Mouse (Mus musculus) heart, embryonic 12.5 days (tissue): ENCODE measurements around the gene Cemip2. TPM values are rescaled to one million over a fixed set of nuclear protein-coding genes. Genes with fewer than 3 reads are reported as not detected.

Experiments used
- ATAC-seq: fragments of 200-750 bp; cut with Nextera tagmentation; 2 replicates; pipeline ENCODE4 v1.8.0; 2017; ENCODE audit warnings: moderate TSS enrichment, moderate library complexity; ENCODE audit not compliant: insufficient number of reproducible peaks, low FRiP score
- H3K27ac ChIP-seq: fragments of 300-500 bp; sonication (generic); 2 replicates; pipeline ENCODE4 v1.5.1; 2016; ENCODE audit warnings: mild to moderate bottlenecking, moderate library complexity; ENCODE audit not compliant: poor library complexity, severe bottlenecking
- H3K27me3 ChIP-seq: fragments of 300-500 bp; sonication (generic); replicated peaks from 2 replicates; pipeline ENCODE4 v1.6.1; 2016; ENCODE audit warnings: mild to moderate bottlenecking, moderate library complexity
- H3K36me3 ChIP-seq: fragments of 300-500 bp; sonication (generic); 2 replicates; pipeline ENCODE4 v1.6.1; 2016; ENCODE audit warnings: mild to moderate bottlenecking, moderate library complexity
- H3K4me1 ChIP-seq: fragments of 300-500 bp; sonication (generic); replicated peaks from 2 replicates; pipeline ENCODE4 v1.6.1; 2016; ENCODE audit warnings: mild to moderate bottlenecking
- H3K4me2 ChIP-seq: fragments of 300-500 bp; sonication (generic); 2 replicates; pipeline ENCODE4 v1.6.1; 2016; ENCODE audit warnings: mild to moderate bottlenecking, moderate library complexity
- H3K4me3 ChIP-seq: fragments of 300-500 bp; sonication (generic); 2 replicates; pipeline ENCODE4 v1.5.1; 2016; ENCODE audit warnings: mild to moderate bottlenecking
- H3K9ac ChIP-seq: fragments of 300-500 bp; sonication (generic); 2 replicates; pipeline ENCODE4 v1.6.1; 2016; ENCODE audit warnings: mild to moderate bottlenecking, moderate library complexity
- H3K9me3 ChIP-seq: fragments of 300-500 bp; sonication (generic); replicated peaks from 2 replicates; pipeline ENCODE4 v1.6.1; 2016; ENCODE audit warnings: mild to moderate bottlenecking, moderate library complexity
- WGBS: fragments of 180-500 bp; shearing (Covaris S2); methylation state at CpG from one replicate; pipeline ENCODE4 v1.1.7; 2016; 5-methylcytosine and 5-hydroxymethylcytosine counted together
- polyA plus RNA-seq: library from polyadenylated mRNA; unstranded; fragments of >200 nt; fragmentation: Nextera tagmentation; extraction: Ambion mirVana; gene quantifications from 2 replicates; pipeline ENCODE4 v1.2.1, GENCODE M21; 2016

Gene Cemip2
- polyA plus RNA-seq, 1 experiment from 2014 or later: 116 TPM

GRCm38 (mm10) chr19:21750154-21750553, 28.0 kb upstream of the Cemip2 start:
- H3K4me2 ChIP-seq: no peak overlapping the region
- H3K27ac ChIP-seq: no peak overlapping the region
- H3K27me3 ChIP-seq: no peaks in the 10 kb centered on the region
- ATAC-seq: no peak
- no peaks in the 10 kb centered on the region for H3K4me1 ChIP-seq
- H3K4me3 ChIP-seq: no peak overlapping the region
- H3K36me3 ChIP-seq: no peaks in the 10 kb centered on the region
- WGBS: 38% methylated on average over 2 of the region's 2 CpGs
- H3K9ac ChIP-seq: no peak overlapping the region
- H3K9me3 ChIP-seq: no peaks in the 10 kb centered on the region

GRCm38 (mm10) chr19:21761676-21762075, 16.5 kb upstream of the Cemip2 start:
- Histone ChIP-seq H3K4me1 (peaks cover 21% of the 10 kb centered on the region), H3K4me3 (no peak overlapping the region), H3K27me3 (no peaks in the 10 kb centered on the region), H3K36me3 (no peaks in the 10 kb centered on the region), H3K27ac (no peak overlapping the region), H3K9me3 (no peaks in the 10 kb centered on the region), H3K9ac (no peak overlapping the region), H3K4me2 (no peak overlapping the region)
- ATAC-seq: no peak

GRCm38 (mm10) chr19:21764013-21764412, 14.1 kb upstream of the Cemip2 start:
- no peaks in the 10 kb centered on the region for H3K36me3 ChIP-seq
- H3K4me2 ChIP-seq: no peak overlapping the region
- no peak for ATAC-seq
- H3K4me3 ChIP-seq: no peak overlapping the region
- H3K27me3 ChIP-seq: no peaks in the 10 kb centered on the region
- WGBS: 77% methylated on average over 2 of the region's 2 CpGs
- H3K9ac ChIP-seq: no peak overlapping the region
- no peak overlapping the region for H3K27ac ChIP-seq
- H3K9me3 ChIP-seq: no peaks in the 10 kb centered on the region
- peaks cover 28% of the 10 kb centered on the region for H3K4me1 ChIP-seq

GRCm38 (mm10) chr19:21764738-21765137, 13.4 kb upstream of the Cemip2 start:
- Histone ChIP-seq H3K9me3 (no peaks in the 10 kb centered on the region), H3K4me1 (peaks cover 28% of the 10 kb centered on the region), H3K27ac (no peak overlapping the region), H3K4me2 (0 out of 2 replicates have a peak overlapping the region, but pooled peaks have one; percentile 9), H3K36me3 (no peaks in the 10 kb centered on the region), H3K9ac (no peak overlapping the region), H3K27me3 (no peaks in the 10 kb centered on the region), H3K4me3 (no peak overlapping the region)
- 39% methylated on average over 3 of the region's 3 CpGs for WGBS
- ATAC-seq: no peak

- ATAC-seq: peak; percentile 18; the same call in 1 of the 2 replicates
- H3K36me3 ChIP-seq: no peaks in the 10 kb centered on the region
- 67% methylated on average over 9 of the region's 9 CpGs for WGBS
Observed at GRCm38 (mm10) chr19:21767500-21768045, 10.6 kb upstream of the Cemip2 start.

GRCm38 (mm10) chr19:21769796-21770195, 8.3 kb upstream of the Cemip2 start:
- H3K27me3 ChIP-seq: no peaks in the 10 kb centered on the region
- H3K4me1 ChIP-seq: peaks cover 22% of the 10 kb centered on the region
- no peak overlapping the region for H3K27ac ChIP-seq
- H3K4me2 ChIP-seq: no peak overlapping the region
- 67% methylated on average over 3 of the region's 3 CpGs for WGBS
- H3K9ac ChIP-seq: no peak overlapping the region
- H3K4me3 ChIP-seq: no peak overlapping the region
- no peaks in the 10 kb centered on the region for H3K9me3 ChIP-seq
- no peak for ATAC-seq
- no peaks in the 10 kb centered on the region for H3K36me3 ChIP-seq

More at GRCm38 (mm10) chr19:21767500-21768045, 10.6 kb upstream of the Cemip2 start:
- no peak overlapping the region for H3K4me3 ChIP-seq
- H3K4me1 ChIP-seq: peaks cover 19% of the 10 kb centered on the region
- H3K27ac ChIP-seq: no peak overlapping the region
- no peak overlapping the region for H3K4me2 ChIP-seq
- no peaks in the 10 kb centered on the region for H3K9me3 ChIP-seq
- no peaks in the 10 kb centered on the region for H3K27me3 ChIP-seq
- no peak overlapping the region for H3K9ac ChIP-seq

GRCm38 (mm10) chr19:21771586-21771985, 6.6 kb upstream of the Cemip2 start:
- no peak overlapping the region for H3K9ac ChIP-seq
- no peak for ATAC-seq
- H3K4me2 ChIP-seq: no peak overlapping the region
- WGBS: 84% methylated on average over 1 of the region's 1 CpGs
- H3K4me3 ChIP-seq: no peak overlapping the region
- peaks cover 23% of the 10 kb centered on the region for H3K4me1 ChIP-seq
- H3K9me3 ChIP-seq: no peaks in the 10 kb centered on the region
- no peak overlapping the region for H3K27ac ChIP-seq
- H3K27me3 ChIP-seq: no peaks in the 10 kb centered on the region
- H3K36me3 ChIP-seq: no peaks in the 10 kb centered on the region

- no peak for ATAC-seq
- H3K9me3 ChIP-seq: no peaks in the 10 kb centered on the region
- no peaks in the 10 kb centered on the region for H3K27me3 ChIP-seq
- H3K27ac ChIP-seq: peak overlapping the region; percentile 29; the same call in 1 of the 2 replicates
- H3K4me3 ChIP-seq: no peak overlapping the region
- peaks cover 26% of the 10 kb centered on the region for H3K4me1 ChIP-seq
- WGBS: 30% methylated on average over 6 of the region's 6 CpGs
- H3K36me3 ChIP-seq: no peaks in the 10 kb centered on the region
- H3K4me2 ChIP-seq: no peak overlapping the region
- H3K9ac ChIP-seq: no peak overlapping the region
Observed at GRCm38 (mm10) chr19:21773621-21774020, 4.5 kb upstream of the Cemip2 start.

GRCm38 (mm10) chr19:21775629-21776028, 2.5 kb upstream of the Cemip2 start:
- H3K4me1 ChIP-seq: peaks cover 37% of the 10 kb centered on the region
- no peak for ATAC-seq
- no peak overlapping the region for H3K4me3 ChIP-seq
- no peaks in the 10 kb centered on the region for H3K36me3 ChIP-seq
- no peaks in the 10 kb centered on the region for H3K9me3 ChIP-seq
- 67% methylated on average over 4 of the region's 4 CpGs for WGBS
- no peak overlapping the region for H3K27ac ChIP-seq
- H3K9ac ChIP-seq: no peak overlapping the region
- no peak overlapping the region for H3K4me2 ChIP-seq
- H3K27me3 ChIP-seq: no peaks in the 10 kb centered on the region

- Histone ChIP-seq H3K9me3 (no peaks in the 10 kb centered on the region), H3K27ac (no peak overlapping the region), H3K4me1 (peaks cover 47% of the 10 kb centered on the region), H3K4me2 (no peak overlapping the region), H3K27me3 (no peaks in the 10 kb centered on the region), H3K9ac (no peak overlapping the region), H3K36me3 (no peaks in the 10 kb centered on the region), H3K4me3 (no peak overlapping the region)
- ATAC-seq: no peak
- 67% methylated on average over 3 of the region's 3 CpGs for WGBS
Observed at GRCm38 (mm10) chr19:21776671-21777070, 1.5 kb upstream of the Cemip2 start.

- Histone ChIP-seq H3K4me2 (peak overlapping the region; percentile 79), H3K4me3 (peak overlapping the region; percentile 84), H3K9me3 (no peaks in the 10 kb centered on the region), H3K4me1 (peaks cover 52% of the 10 kb centered on the region), H3K36me3 (no peaks in the 10 kb centered on the region), H3K9ac (0 out of 2 replicates have a peak overlapping the region, but pooled peaks have one; percentile 24), H3K27me3 (no peaks in the 10 kb centered on the region), H3K27ac (no peak overlapping the region; the same call in none of the 2 replicates)
- peak; percentile 16; the same call in 1 of the 2 replicates for ATAC-seq
- 23% methylated on average over 20 of the region's 20 CpGs for WGBS
Observed at GRCm38 (mm10) chr19:21777171-21777731, 891 bp upstream of the Cemip2 start.

GRCm38 (mm10) chr19:21779106-21779505, 964 bp downstream of the Cemip2 start:
- no peak for ATAC-seq
- Histone ChIP-seq H3K27me3 (no peaks in the 10 kb centered on the region), H3K4me1 (peaks cover 55% of the 10 kb centered on the region), H3K4me3 (peak overlapping the region; percentile 84), H3K9me3 (no peaks in the 10 kb centered on the region), H3K27ac (peak overlapping the region; percentile 91), H3K9ac (peak overlapping the region; percentile 89), H3K4me2 (peak overlapping the region; percentile 79), H3K36me3 (no peaks in the 10 kb centered on the region)
- WGBS: 1% methylated on average over 11 of the region's 11 CpGs
